Mouse (Mus musculus) intestine, postnatal 0 days (tissue): ENCODE data around the gene Ccdc88c. TPM values are rescaled to one million over a fixed set of nuclear protein-coding genes. Genes with fewer than 3 reads are reported as not detected.

Source experiments
- ATAC-seq: fragments of 200-750 bp; cut with Nextera tagmentation; 2 replicates; pipeline ENCODE4 v1.8.0; 2017; ENCODE audit warnings: mild to moderate bottlenecking, moderate TSS enrichment, moderate library complexity
- H3K27ac ChIP-seq: fragments of 300-500 bp; sonication (generic); 2 replicates; pipeline ENCODE4 v1.5.1; 2014; ENCODE audit warnings: mild to moderate bottlenecking, low read depth, low read length, moderate library complexity
- H3K27me3 ChIP-seq: fragments of 300-500 bp; sonication (generic); replicated peaks from 2 replicates; pipeline ENCODE4 v1.6.1; 2014; ENCODE audit warnings: low read length, mixed read lengths; ENCODE audit not compliant: control insufficient read depth, insufficient read depth
- H3K36me3 ChIP-seq: fragments of 300-500 bp; sonication (generic); 2 replicates; pipeline ENCODE4 v1.6.1; 2014; ENCODE audit warnings: mild to moderate bottlenecking, moderate library complexity; ENCODE audit not compliant: control insufficient read depth, insufficient read depth
- H3K4me1 ChIP-seq: fragments of 300-500 bp; sonication (generic); replicated peaks from 2 replicates; pipeline ENCODE4 v1.6.1; 2014; ENCODE audit warnings: antibody characterized with exemption, low read length, mixed read lengths; ENCODE audit not compliant: control insufficient read depth, insufficient read depth
- H3K4me2 ChIP-seq: fragments of 300-500 bp; sonication (generic); replicated peaks from 2 replicates; pipeline ENCODE4 v1.6.1; 2014; ENCODE audit warnings: low read depth, mild to moderate bottlenecking, moderate library complexity
- H3K4me3 ChIP-seq: fragments of 300-500 bp; sonication (generic); 2 replicates; pipeline ENCODE4 v1.5.1; 2014; ENCODE audit warnings: low read depth, low read length
- H3K9ac ChIP-seq: fragments of 300-500 bp; sonication (generic); 2 replicates; pipeline ENCODE4 v1.6.1; 2014; ENCODE audit warnings: mild to moderate bottlenecking, low read depth, low read length
- H3K9me3 ChIP-seq: fragments of 300-500 bp; sonication (generic); 2 replicates; pipeline ENCODE4 v1.6.1; 2016; ENCODE audit warnings: mixed run types; ENCODE audit not compliant: control insufficient read depth
- CTCF ChIP-seq: sonication (generic); IDR thresholded peaks from 2 replicates; pipeline ENCODE4 v1.5.1; 2016; ENCODE audit warnings: low read depth, mild to moderate bottlenecking, control low read depth, antibody characterized with exemption, moderate library complexity
- WGBS: fragments of 180-500 bp; shearing (Covaris S2); extraction: QIAGEN DNeasy Blood & Tissue Kit; methylation state at CpG from one replicate; pipeline ENCODE4 v1.1.7; 2014; 5-methylcytosine and 5-hydroxymethylcytosine counted together
- microRNA counts: library from miRNA; unstranded; fragments of <30 nt; microRNA quantifications from one replicate; lab custom pipeline; 2016
- microRNA-seq: library from miRNA; unstranded; fragments of <30 nt; microRNA quantifications from one replicate; pipeline ENCODE4, GENCODE M21; 2016
- polyA plus RNA-seq: library from polyadenylated mRNA; unstranded; fragments of >200 nt; fragmentation: Nextera tagmentation; extraction: Ambion mirVana; gene quantifications from 2 replicates; pipeline ENCODE4 v1.2.1, GENCODE M21; 2015

Gene Ccdc88c
- polyA plus RNA-seq, 1 experiment from 2014 or later = 11.7 TPM

- H3K27ac ChIP-seq = no peak overlapping the region
- H3K4me2 ChIP-seq = no peak overlapping the region
- no peak overlapping the region for H3K4me3 ChIP-seq
- H3K4me1 ChIP-seq = 0 out of 2 replicates have a peak, but pooled peaks cover under 1% of the 10 kb centered on the region
- H3K9ac ChIP-seq = no peak overlapping the region
- H3K36me3 ChIP-seq = no peaks in the 10 kb centered on the region
- no peaks in the 10 kb centered on the region for H3K9me3 ChIP-seq
- H3K27me3 ChIP-seq = no peaks in the 10 kb centered on the region
- WGBS = 62% methylated on average over 4 of the region's 4 CpGs
- ATAC-seq = no peak
- TF ChIP-seq CTCF = no peak
These were observed 160.7 kb downstream of the Ccdc88c start for GRCm38 (mm10) chr12:100868049-100868622.

- H3K36me3 ChIP-seq = no peaks in the 10 kb centered on the region
- 88% methylated on average over 8 of the region's 8 CpGs for WGBS
- TF ChIP-seq CTCF = no peak
- no peak overlapping the region for H3K27ac ChIP-seq
- ATAC-seq = no peak
- no peaks in the 10 kb centered on the region for H3K9me3 ChIP-seq
- no peak overlapping the region for H3K4me3 ChIP-seq
- no peaks in the 10 kb centered on the region for H3K27me3 ChIP-seq
- no peak overlapping the region for H3K4me2 ChIP-seq
- H3K9ac ChIP-seq = no peak overlapping the region
- peaks cover 4% of the 10 kb centered on the region; the same call in 1 of the 2 replicates for H3K4me1 ChIP-seq
These were observed 161.8 kb downstream of the Ccdc88c start for GRCm38 (mm10) chr12:100867097-100867496.

GRCm38 (mm10) chr12:100865509-100866078 lies 163.3 kb downstream of the Ccdc88c start:
- Histone ChIP-seq H3K36me3 (no peaks in the 10 kb centered on the region), H3K4me3 (no peak overlapping the region), H3K9me3 (no peaks in the 10 kb centered on the region), H3K4me2 (no peak overlapping the region), H3K27me3 (no peaks in the 10 kb centered on the region), H3K9ac (no peak overlapping the region), H3K27ac (no peak overlapping the region), H3K4me1 (peaks cover 4% of the 10 kb centered on the region; the same call in 1 of the 2 replicates)
- WGBS = 66% methylated on average over 11 of the region's 11 CpGs
- TF ChIP-seq CTCF = no peak
- no peak for ATAC-seq

GRCm38 (mm10) chr12:100865072-100865471 lies 163.8 kb downstream of the Ccdc88c start:
- H3K4me3 ChIP-seq = no peak overlapping the region
- H3K9ac ChIP-seq = no peak overlapping the region
- H3K36me3 ChIP-seq = no peaks in the 10 kb centered on the region
- TF ChIP-seq CTCF = no peak
- no peaks in the 10 kb centered on the region for H3K27me3 ChIP-seq
- H3K27ac ChIP-seq = no peak overlapping the region
- no peaks in the 10 kb centered on the region for H3K9me3 ChIP-seq
- peaks cover 4% of the 10 kb centered on the region; the same call in 1 of the 2 replicates for H3K4me1 ChIP-seq
- ATAC-seq = no peak
- H3K4me2 ChIP-seq = no peak overlapping the region

GRCm38 (mm10) chr12:100862856-100863446 lies 165.9 kb downstream of the Ccdc88c start:
- Histone ChIP-seq H3K9ac (no peak overlapping the region), H3K27me3 (no peaks in the 10 kb centered on the region), H3K36me3 (no peaks in the 10 kb centered on the region), H3K4me2 (no peak overlapping the region), H3K27ac (no peak overlapping the region; the same call in 1 of the 2 replicates), H3K4me1 (peaks cover 4% of the 10 kb centered on the region; the same call in 1 of the 2 replicates), H3K4me3 (no peak overlapping the region), H3K9me3 (no peaks in the 10 kb centered on the region)
- 75% methylated on average over 3 of the region's 3 CpGs for WGBS
- ATAC-seq = peak; percentile 78
- TF ChIP-seq CTCF = peak; percentile 19; the same call in 1 of the 2 replicates

- TF ChIP-seq CTCF = no peak
- H3K27me3 ChIP-seq = no peaks in the 10 kb centered on the region
- peaks cover 4% of the 10 kb centered on the region; the same call in 1 of the 2 replicates for H3K4me1 ChIP-seq
- WGBS = 52% methylated on average over 3 of the region's 3 CpGs
- no peak overlapping the region for H3K9ac ChIP-seq
- H3K9me3 ChIP-seq = no peaks in the 10 kb centered on the region
- H3K4me3 ChIP-seq = no peak overlapping the region
- ATAC-seq = peak; percentile 47; the same call in 1 of the 2 replicates
- no peaks in the 10 kb centered on the region for H3K36me3 ChIP-seq
- H3K4me2 ChIP-seq = no peak overlapping the region
- H3K27ac ChIP-seq = no peak overlapping the region
These were observed 166.6 kb downstream of the Ccdc88c start for GRCm38 (mm10) chr12:100862272-100862671.

MicroRNAs within 50 kb of the gene (microRNA counts, 519-probe panel; counts per million panel counts)
- microRNA mmu-miR-1190 (lab: Ali Mortazavi, UCI) = not detected

Small RNA genes lying within 50 kb of the gene (microRNA-seq; reads per million reads assigned to microRNA genes)
- not detected for gene Mir1190

Other genes with a start within 250 kb of the Ccdc88c start
- 2.3 and 2.6 TPM in 2 replicates for gene Dglucy, start 250.0 kb downstream of the Ccdc88c start, polyA plus RNA-seq
- 0.31 TPM in 2 replicates for gene Gpr68, start 120.9 kb downstream of the Ccdc88c start, polyA plus RNA-seq
- gene Ppp4r3a, start 54.6 kb upstream of the Ccdc88c start, polyA plus RNA-seq = 18.4 and 19.6 TPM in 2 replicates